Mouse (Mus musculus) thymus, postnatal 14 days (tissue): Measurements from ENCODE around the gene Setd3.

Experiments used
- DNase-seq: peaks from one replicate; pipeline ENCODE4 v3.0.0; 2021

Setd3 gene

GRCm38 (mm10) chr12:108067811-108068375 lies 111.2 kb downstream of the Setd3 start:
- no peak for DNase-seq

DNA sequence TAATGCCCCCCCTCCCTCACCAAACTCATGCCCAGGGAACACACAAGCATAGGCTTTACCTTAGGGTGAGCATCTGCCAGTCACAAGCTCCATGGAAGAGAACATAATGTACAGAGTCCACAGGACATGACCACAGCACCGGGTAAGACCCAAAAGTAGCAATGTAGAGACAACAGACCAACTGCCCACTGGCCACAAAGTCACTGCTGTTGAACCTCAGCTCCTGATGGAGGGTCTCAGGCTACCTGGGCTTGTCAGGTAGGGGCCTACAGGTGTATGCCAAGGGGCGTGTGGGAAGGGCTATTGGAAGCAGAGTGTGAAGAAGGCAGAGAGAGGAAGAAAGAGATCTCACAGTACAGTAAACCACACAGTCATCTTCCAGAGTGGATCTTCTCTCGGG lies 111.9 kb downstream of the Setd3 start:
- no peak for DNase-seq

DNA sequence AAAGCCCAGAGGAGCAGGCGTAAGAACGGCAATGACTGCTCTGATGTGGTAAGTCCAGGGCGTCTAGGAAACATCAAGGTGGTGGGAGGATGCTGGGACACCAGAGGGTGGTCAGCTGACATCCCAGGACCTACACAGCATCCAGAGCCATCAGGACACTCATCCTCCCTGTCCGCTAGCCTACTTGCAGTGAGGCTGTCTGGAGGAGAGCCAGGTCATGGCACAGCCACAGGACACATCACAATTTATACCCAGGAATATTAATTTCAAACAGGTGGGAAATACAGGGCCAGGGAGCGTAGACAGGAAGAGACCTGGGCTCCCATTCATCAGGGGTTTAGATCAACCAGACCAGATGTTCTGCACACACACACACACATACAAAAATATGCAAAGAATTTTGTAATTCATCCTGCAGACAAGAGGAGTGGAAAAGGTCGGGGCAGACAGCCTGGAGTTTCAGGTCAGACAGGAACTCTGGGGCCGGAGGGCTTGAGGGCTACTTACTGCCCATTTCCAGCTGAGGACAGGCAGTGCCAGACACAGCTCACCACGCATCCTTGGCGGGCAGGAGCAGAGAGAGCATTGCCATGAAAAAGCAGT lies 114.6 kb downstream of the Setd3 start:
- no peak for DNase-seq

DNA sequence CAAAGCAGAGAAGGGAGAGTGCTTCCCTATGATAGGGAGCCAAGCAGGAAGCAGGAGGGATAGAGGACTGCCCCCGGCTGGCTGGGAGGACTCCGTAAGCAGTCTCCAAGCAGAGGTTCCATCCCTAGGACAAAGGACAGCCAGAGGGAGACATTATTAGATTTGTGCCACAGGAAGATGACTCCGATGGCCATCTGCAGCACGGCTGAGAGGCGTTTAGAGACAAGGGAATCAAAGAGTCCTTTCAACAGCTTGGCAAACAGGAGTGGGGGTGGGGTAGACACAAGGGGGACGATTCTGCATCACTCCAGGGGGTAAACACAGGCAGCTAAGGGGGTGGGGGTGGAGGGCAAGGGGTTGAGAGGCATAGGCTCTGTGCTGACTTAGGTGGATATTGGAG lies 115.1 kb downstream of the Setd3 start:
- no peak for DNase-seq

- DNase-seq, result no peak
Measured at GRCm38 (mm10) chr12:108062137-108062536, 117.0 kb downstream of the Setd3 start.

DNA sequence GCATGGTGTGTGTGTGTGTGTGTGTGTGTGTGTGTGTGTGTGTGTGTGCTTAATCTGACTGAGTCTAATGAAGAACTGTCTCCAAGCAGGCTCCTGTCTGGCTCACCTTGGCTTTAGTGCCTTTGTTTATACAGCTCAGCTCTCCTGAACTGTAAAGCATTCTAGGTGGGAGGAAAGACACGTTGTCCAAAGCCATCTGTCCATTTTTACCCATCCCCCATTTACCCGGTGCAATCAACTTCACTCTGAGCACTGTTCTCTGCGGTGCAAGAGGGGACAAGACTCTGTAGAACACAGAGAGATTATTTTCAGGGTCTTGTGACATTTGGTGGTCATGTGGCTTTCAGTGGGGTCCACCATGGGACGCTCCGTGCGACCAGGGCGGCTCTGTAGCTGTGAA lies 117.5 kb downstream of the Setd3 start:
- no peak for DNase-seq
